Mouse (Mus musculus): ENCODE measurements at regions not wholly inside any gene's neighbourhood (a gene's known extent, or its start where the extent isn't known, plus 50 kb on each side); places are given as distances from the start of the nearest gene placed in this dataset.

- 93% methylated on average over 13 of the region's 14 CpGs for WGBS (ENCODE audit: missing documents)
- Histone ChIP-seq H3K36me3 (ENCODE audit: inconsistent target) (no peaks in the 10 kb centered on the region), H3K4me3 (ENCODE audit: inconsistent target) (no peak overlapping the region), H3K27ac (no peak overlapping the region), H3K79me2 (ENCODE audit: inconsistent target) (no peaks in the 10 kb centered on the region)
Measured at GRCm38 (mm10) chr17:48624937-48625336, 170.2 kb downstream of the Unc5cl start.

- Histone ChIP-seq H3K36me3 (ENCODE audit: inconsistent target) (no peaks in the 10 kb centered on the region), H3K27ac (no peak overlapping the region), H3K4me3 (ENCODE audit: inconsistent target) (no peak overlapping the region), H3K79me2 (ENCODE audit: inconsistent target) (no peaks in the 10 kb centered on the region)
- WGBS (ENCODE audit: missing documents): 85% methylated on average over 6 of the region's 6 CpGs
Measured at GRCm38 (mm10) chr17:48625971-48626370, 171.3 kb downstream of the Unc5cl start.

GRCm38 (mm10) chr17:48639611-48640010 is 184.9 kb downstream of the Unc5cl start:
- Histone ChIP-seq H3K79me2 (ENCODE audit: inconsistent target) (no peaks in the 10 kb centered on the region), H3K36me3 (ENCODE audit: inconsistent target) (no peaks in the 10 kb centered on the region), H3K27ac (no peak overlapping the region), H3K4me3 (ENCODE audit: inconsistent target) (no peak overlapping the region)
- 94% methylated on average over 12 of the region's 12 CpGs for WGBS (ENCODE audit: missing documents)

GRCm38 (mm10) chr17:48643533-48644019 is 188.9 kb downstream of the Unc5cl start:
- H3K36me3 ChIP-seq (ENCODE audit: inconsistent target): no peaks in the 10 kb centered on the region
- no peak overlapping the region for H3K27ac ChIP-seq
- WGBS (ENCODE audit: missing documents): 42% methylated on average over 5 of the region's 5 CpGs

DNA sequence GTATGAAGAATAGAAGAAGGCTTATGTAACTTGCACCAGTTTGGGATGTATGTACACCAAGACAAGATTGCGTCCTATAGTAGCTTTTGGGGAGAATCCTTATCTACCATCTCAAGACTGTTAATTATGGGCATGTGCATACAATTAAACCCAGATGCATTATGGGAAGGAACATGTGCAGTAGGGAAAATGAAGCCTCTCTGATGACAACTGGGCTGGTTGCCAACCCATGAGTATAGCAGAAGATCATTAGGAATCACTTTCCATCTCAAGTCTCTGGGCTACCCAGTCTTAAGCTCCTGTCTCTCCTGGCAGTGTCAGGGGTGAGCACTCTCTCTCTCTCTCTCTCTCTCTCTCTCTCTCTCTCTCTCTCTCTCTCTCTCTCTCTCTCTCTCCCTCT is 190.4 kb downstream of the Unc5cl start:
- H3K36me3 ChIP-seq (ENCODE audit: inconsistent target): no peaks in the 10 kb centered on the region
- H3K79me2 ChIP-seq (ENCODE audit: inconsistent target): no peaks in the 10 kb centered on the region
- WGBS (ENCODE audit: missing documents): 94% methylated on average over 1 of the region's 1 CpGs
- H3K27ac ChIP-seq: no peak overlapping the region
- no peak overlapping the region for H3K4me3 ChIP-seq (ENCODE audit: inconsistent target)

More at GRCm38 (mm10) chr17:48643533-48644019, 188.9 kb downstream of the Unc5cl start:
- no peak overlapping the region for H3K4me3 ChIP-seq (ENCODE audit: inconsistent target)
- H3K79me2 ChIP-seq (ENCODE audit: inconsistent target): no peaks in the 10 kb centered on the region

- 56% methylated on average over 11 of the region's 11 CpGs for WGBS (ENCODE audit: missing documents)
- no peak overlapping the region for H3K27ac ChIP-seq
- H3K4me3 ChIP-seq (ENCODE audit: inconsistent target): no peak overlapping the region
- no peaks in the 10 kb centered on the region for H3K79me2 ChIP-seq (ENCODE audit: inconsistent target)
- no peaks in the 10 kb centered on the region for H3K36me3 ChIP-seq (ENCODE audit: inconsistent target)
Measured at GRCm38 (mm10) chr17:48646626-48647195, 192.0 kb downstream of the Unc5cl start.

DNA sequence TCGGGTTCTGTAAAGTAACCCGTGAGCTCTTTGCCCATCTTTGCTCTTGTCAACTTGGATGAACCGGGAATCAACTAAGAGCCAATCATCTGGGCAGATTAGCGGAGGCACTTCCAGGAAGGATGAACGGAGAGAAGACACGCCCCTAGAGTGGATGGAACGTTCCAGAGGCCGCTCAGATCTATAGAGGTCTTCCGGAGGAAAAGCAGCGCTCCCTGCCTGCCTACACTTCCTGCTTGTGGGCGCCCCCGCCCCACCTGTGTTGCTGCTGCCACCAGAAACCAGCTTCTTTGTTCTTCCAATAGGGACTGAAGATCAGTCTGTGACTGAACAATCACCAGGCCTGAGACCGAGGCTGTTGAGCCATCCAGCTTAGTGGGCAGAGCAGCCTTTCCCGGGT is 192.7 kb downstream of the Unc5cl start:
- no peaks in the 10 kb centered on the region for H3K79me2 ChIP-seq (ENCODE audit: inconsistent target)
- WGBS (ENCODE audit: missing documents): 54% methylated on average over 14 of the region's 14 CpGs
- H3K36me3 ChIP-seq (ENCODE audit: inconsistent target): no peaks in the 10 kb centered on the region
- H3K4me3 ChIP-seq (ENCODE audit: inconsistent target): no peak overlapping the region
- no peak overlapping the region for H3K27ac ChIP-seq

GRCm38 (mm10) chr17:48650556-48650955 is 195.9 kb downstream of the Unc5cl start:
- WGBS (ENCODE audit: missing documents): 77% methylated on average over 9 of the region's 13 CpGs
- Histone ChIP-seq H3K27ac (no peak overlapping the region), H3K79me2 (ENCODE audit: inconsistent target) (no peaks in the 10 kb centered on the region), H3K36me3 (ENCODE audit: inconsistent target) (no peaks in the 10 kb centered on the region), H3K4me3 (ENCODE audit: inconsistent target) (no peak overlapping the region)

- no peak overlapping the region for H3K27ac ChIP-seq
- H3K4me3 ChIP-seq (ENCODE audit: inconsistent target): no peak overlapping the region
- H3K36me3 ChIP-seq (ENCODE audit: inconsistent target): no peaks in the 10 kb centered on the region
- no peaks in the 10 kb centered on the region for H3K79me2 ChIP-seq (ENCODE audit: inconsistent target)
- 91% methylated on average over 3 of the region's 3 CpGs for WGBS (ENCODE audit: missing documents)
Measured at GRCm38 (mm10) chr17:48672749-48673148, 218.0 kb downstream of the Unc5cl start.

- Histone ChIP-seq H3K36me3 (ENCODE audit: inconsistent target) (no peaks in the 10 kb centered on the region), H3K27ac (no peak overlapping the region), H3K4me3 (ENCODE audit: inconsistent target) (no peak overlapping the region), H3K79me2 (ENCODE audit: inconsistent target) (no peaks in the 10 kb centered on the region)
- WGBS (ENCODE audit: missing documents): 81% methylated on average over 12 of the region's 12 CpGs
Measured at GRCm38 (mm10) chr17:48678216-48678832, 223.6 kb downstream of the Unc5cl start.

GRCm38 (mm10) chr17:48680331-48680730 is 225.6 kb downstream of the Unc5cl start:
- H3K27ac ChIP-seq: no peak overlapping the region
- H3K4me3 ChIP-seq (ENCODE audit: inconsistent target): no peak overlapping the region
- H3K79me2 ChIP-seq (ENCODE audit: inconsistent target): no peaks in the 10 kb centered on the region
- no peaks in the 10 kb centered on the region for H3K36me3 ChIP-seq (ENCODE audit: inconsistent target)
- WGBS (ENCODE audit: missing documents): 85% methylated on average over 10 of the region's 10 CpGs

DNA sequence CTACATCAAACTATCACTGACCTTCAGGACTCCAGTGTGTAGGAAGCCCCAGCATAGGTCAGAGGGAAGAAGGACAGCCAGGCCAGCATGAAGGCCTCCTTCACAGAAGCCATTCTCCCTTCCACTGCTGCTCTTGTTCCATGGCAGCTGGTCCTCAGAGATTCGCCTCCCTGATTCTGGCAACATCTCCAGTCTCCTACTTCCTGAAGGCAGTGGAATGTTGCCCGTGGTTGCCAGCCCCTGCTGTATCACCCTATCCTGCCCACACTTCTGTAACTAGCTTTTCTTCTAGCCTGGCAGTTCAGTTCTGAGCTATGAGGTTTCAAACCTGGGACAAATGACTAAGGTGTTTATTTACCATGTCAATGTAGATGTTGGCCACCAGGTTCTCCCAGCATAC is 234.2 kb downstream of the Unc5cl start:
- Histone ChIP-seq H3K79me2 (ENCODE audit: inconsistent target) (no peaks in the 10 kb centered on the region), H3K27ac (no peak overlapping the region), H3K4me3 (ENCODE audit: inconsistent target) (no peak overlapping the region), H3K36me3 (ENCODE audit: inconsistent target) (no peaks in the 10 kb centered on the region)
- WGBS (ENCODE audit: missing documents): 65% methylated on average over 2 of the region's 2 CpGs

- H3K36me3 ChIP-seq (ENCODE audit: inconsistent target): no peaks in the 10 kb centered on the region
Measured at GRCm38 (mm10) chr17:48698456-48698855, 233.7 kb upstream of the Lrfn2 start.

DNA sequence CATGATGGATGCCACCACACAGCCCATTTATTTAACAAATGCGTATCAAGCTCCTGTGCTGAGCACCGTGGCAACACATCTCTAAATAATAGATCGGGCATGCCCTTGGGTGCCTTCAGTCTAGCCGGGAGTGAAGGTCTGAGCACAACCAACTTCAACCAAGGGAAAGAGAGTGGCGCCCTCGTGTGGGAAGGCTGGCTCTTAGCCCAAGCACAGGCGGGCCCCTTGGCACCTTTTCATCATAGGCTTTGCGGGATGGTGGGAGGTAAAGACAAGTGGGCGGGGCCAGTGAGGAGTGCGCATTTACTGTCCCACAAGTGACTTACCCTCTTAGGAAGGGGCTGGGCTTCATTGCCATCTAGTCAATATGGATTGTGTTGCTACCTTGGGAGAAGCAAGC is 231.6 kb upstream of the Lrfn2 start:
- WGBS (ENCODE audit: missing documents): 30% methylated on average over 10 of the region's 10 CpGs
- no peaks in the 10 kb centered on the region for H3K79me2 ChIP-seq (ENCODE audit: inconsistent target)
- H3K27ac ChIP-seq: no peak overlapping the region
- H3K4me3 ChIP-seq (ENCODE audit: inconsistent target): no peak overlapping the region
- no peaks in the 10 kb centered on the region for H3K36me3 ChIP-seq (ENCODE audit: inconsistent target)

More at GRCm38 (mm10) chr17:48698456-48698855, 233.7 kb upstream of the Lrfn2 start:
- Histone ChIP-seq H3K4me3 (ENCODE audit: inconsistent target) (no peak overlapping the region), H3K79me2 (ENCODE audit: inconsistent target) (no peaks in the 10 kb centered on the region), H3K27ac (no peak overlapping the region)
- 98% methylated on average over 5 of the region's 5 CpGs for WGBS (ENCODE audit: missing documents)

- whole genome bisulfite sequencing (ENCODE audit: missing documents): 59% methylated on average over 4 of the region's 4 CpGs
- Histone ChIP-seq H3K79me2 (ENCODE audit: inconsistent target) (no peaks in the 10 kb centered on the region), H3K27ac (no peak overlapping the region), H3K4me3 (ENCODE audit: inconsistent target) (no peak overlapping the region), H3K36me3 (ENCODE audit: inconsistent target) (no peaks in the 10 kb centered on the region)
Measured at GRCm38 (mm10) chr17:48720506-48720905, 211.7 kb upstream of the Lrfn2 start.

Measured in macrophage (primary cell).